Mouse (Mus musculus) lung, embryonic 14.5 days (tissue): ENCODE results near the gene Gm20479. TPM values are rescaled to one million over a fixed set of nuclear protein-coding genes. Genes with fewer than 3 reads are reported as not detected.
A peak's percentile ranks its signal among the peaks of the same experiment; 100 is the strongest.

ENCODE experiments used
- ATAC-seq: fragments of 200-750 bp; cut with Nextera tagmentation; 2 replicates; pipeline ENCODE4 v1.8.0; 2017; ENCODE audit warnings: mild to moderate bottlenecking, moderate TSS enrichment, moderate library complexity; ENCODE audit not compliant: insufficient read depth
- DNase-seq: peaks from one replicate; pipeline ENCODE4 v3.0.0-alpha.2; 2015
- H3K27ac ChIP-seq: fragments of 300-500 bp; sonication (generic); 2 replicates; pipeline ENCODE4 v1.5.1; 2014; ENCODE audit warnings: low read depth, mild to moderate bottlenecking, moderate library complexity
- H3K27me3 ChIP-seq: fragments of 300-500 bp; sonication (generic); 2 replicates; pipeline ENCODE4 v1.6.1; 2014; ENCODE audit warnings: low read length, control low read depth; ENCODE audit not compliant: insufficient read depth
- H3K36me3 ChIP-seq: fragments of 300-500 bp; sonication (generic); 2 replicates; pipeline ENCODE4 v1.6.1; 2014; ENCODE audit warnings: control low read depth; ENCODE audit not compliant: insufficient read depth
- H3K4me1 ChIP-seq: fragments of 300-500 bp; sonication (generic); 2 replicates; pipeline ENCODE4 v1.6.1; 2014; ENCODE audit warnings: antibody characterized with exemption, control low read depth; ENCODE audit not compliant: insufficient read depth
- H3K4me2 ChIP-seq: fragments of 300-500 bp; sonication (generic); 2 replicates; pipeline ENCODE4 v1.6.1; 2014; ENCODE audit warnings: mild to moderate bottlenecking
- H3K4me3 ChIP-seq: fragments of 300-500 bp; sonication (generic); 2 replicates; pipeline ENCODE4 v1.5.1; 2014; ENCODE audit warnings: low read depth, low read length
- H3K9ac ChIP-seq: fragments of 300-500 bp; sonication (generic); 2 replicates; pipeline ENCODE4 v1.6.1; 2014
- H3K9me3 ChIP-seq: fragments of 300-500 bp; sonication (generic); 2 replicates; pipeline ENCODE4 v1.6.1; 2016; ENCODE audit warnings: low read depth, low read length, control low read depth
- CTCF ChIP-seq: IDR thresholded peaks from 2 replicates; pipeline ENCODE4 v1.5.1; 2016; ENCODE audit warnings: antibody characterized with exemption, low read depth
- WGBS: fragments of 180-500 bp; shearing (Covaris S2); extraction: QIAGEN DNeasy Blood & Tissue Kit; methylation state at CpG from one replicate; pipeline ENCODE4 v1.1.7; 2014; 5-methylcytosine and 5-hydroxymethylcytosine counted together
- polyA plus RNA-seq: library from polyadenylated mRNA; unstranded; fragments of >200 nt; fragmentation: Nextera tagmentation; extraction: Ambion mirVana; gene quantifications from 2 replicates; pipeline ENCODE4 v1.2.1, GENCODE M21; 2014

The Gm20479 gene
- polyA plus RNA-seq, 1 experiment from 2014 or later = 1.6 TPM

DNA sequence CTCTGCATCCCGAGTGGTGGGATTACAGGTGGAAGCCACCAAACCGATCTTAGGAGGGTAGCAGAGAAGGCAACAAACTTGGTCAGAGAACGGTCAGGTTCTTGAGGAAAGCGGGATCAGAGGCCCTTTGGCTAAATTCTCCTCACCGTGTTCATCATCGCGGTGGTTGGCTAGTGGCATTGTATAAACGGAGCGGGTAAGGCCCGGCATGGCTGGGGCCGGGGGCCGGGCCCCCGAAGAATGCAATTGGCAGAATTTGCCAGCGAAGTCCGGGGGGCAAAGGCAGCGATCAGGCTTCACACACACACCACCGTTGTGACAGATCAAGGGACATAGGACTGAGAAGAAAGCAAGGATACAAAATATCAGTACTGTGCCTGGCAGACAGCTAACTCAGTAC lies 27.2 kb downstream of the Gm20479 start:
- ATAC-seq (no peak), DNase-seq (no peak)
- Histone ChIP-seq H3K4me3 (peak overlapping the region; percentile 66), H3K27me3 (peaks cover 67% of the 10 kb centered on the region), H3K27ac (no peak overlapping the region; the same call in 1 of the 2 replicates), H3K9ac (no peak overlapping the region), H3K9me3 (no peaks in the 10 kb centered on the region), H3K4me2 (peak overlapping the region; percentile 93), H3K36me3 (peaks cover 13% of the 10 kb centered on the region; the same call in 1 of the 2 replicates), H3K4me1 (peaks cover 20% of the 10 kb centered on the region; the same call in 1 of the 2 replicates)
- 27% methylated on average over 17 of the region's 17 CpGs for WGBS
- no peak for TF ChIP-seq CTCF

DNA sequence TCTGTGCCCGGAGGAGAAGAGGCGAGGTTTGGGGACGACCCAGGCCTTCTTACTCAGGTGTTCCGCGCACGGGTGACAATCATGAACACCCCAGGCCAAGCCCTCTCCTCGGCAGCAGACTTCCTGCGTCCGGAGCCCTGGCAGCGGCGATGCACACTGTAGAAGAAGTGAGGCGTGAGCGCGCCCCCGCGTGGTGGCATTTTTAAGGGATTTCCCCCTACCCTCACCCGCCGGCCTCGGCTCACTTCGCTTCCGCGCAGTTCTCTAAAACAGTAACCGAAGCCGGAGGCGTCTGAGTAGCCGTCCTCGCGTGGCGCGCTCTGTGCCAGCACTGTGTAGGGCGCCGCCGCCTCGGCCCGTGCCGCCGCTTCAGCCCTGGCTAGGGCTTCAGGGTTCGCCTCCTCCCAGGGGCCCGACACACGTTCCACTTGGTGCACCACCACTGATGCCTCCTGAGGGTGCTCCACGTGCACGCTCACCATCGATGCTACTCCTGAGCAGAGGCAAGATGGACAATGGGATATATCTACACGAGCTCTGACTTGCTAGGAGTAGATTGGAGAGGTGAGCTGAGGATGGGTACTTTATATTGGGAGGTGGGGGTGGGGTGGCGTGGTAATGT lies 27.8 kb downstream of the Gm20479 start:
- H3K4me1 ChIP-seq = peaks cover 20% of the 10 kb centered on the region; the same call in 1 of the 2 replicates
- 5% methylated on average over 45 of the region's 45 CpGs for WGBS

DNA sequence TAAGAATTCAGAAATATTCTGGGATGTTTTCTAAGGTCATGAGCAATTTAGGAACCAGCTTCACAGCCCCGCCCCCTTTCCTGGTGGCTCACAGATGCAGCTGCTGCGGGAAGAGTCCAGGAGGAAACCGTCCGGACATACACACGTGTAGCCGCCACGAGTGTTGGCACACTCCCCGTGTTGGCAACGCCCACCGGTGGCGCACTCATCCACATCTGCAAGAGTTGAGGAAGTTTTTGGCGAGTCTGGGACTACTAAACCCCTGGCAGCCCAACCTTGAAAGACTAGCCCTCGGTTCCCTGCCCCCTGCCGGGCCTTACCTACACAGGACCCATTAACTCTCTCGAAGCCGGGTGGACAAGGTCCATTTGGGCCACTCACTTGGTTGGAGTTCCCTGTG lies 28.6 kb downstream of the Gm20479 start:
- H3K36me3 ChIP-seq = peaks cover 22% of the 10 kb centered on the region; the same call in 1 of the 2 replicates
- TF ChIP-seq CTCF = no peak
- H3K4me3 ChIP-seq = no peak overlapping the region
- no peak overlapping the region for H3K4me2 ChIP-seq
- H3K9ac ChIP-seq = no peak overlapping the region
- 28% methylated on average over 16 of the region's 16 CpGs for WGBS
- H3K27ac ChIP-seq = no peak overlapping the region
- H3K4me1 ChIP-seq = peaks cover 20% of the 10 kb centered on the region; the same call in 1 of the 2 replicates
- DNase-seq = no peak
- ATAC-seq = no peak
- peaks cover 53% of the 10 kb centered on the region for H3K27me3 ChIP-seq
- no peaks in the 10 kb centered on the region for H3K9me3 ChIP-seq

More for the DNA sequence above, 27.8 kb downstream of the Gm20479 start:
- DNase-seq (peak; percentile 96), ATAC-seq (0 out of 2 replicates have a peak, but pooled peaks have one; percentile 5)
- peak overlapping the region; percentile 26 for H3K4me3 ChIP-seq
- no peak overlapping the region for H3K27ac ChIP-seq
- H3K9ac ChIP-seq = no peak overlapping the region
- peak overlapping the region; percentile 93 for H3K4me2 ChIP-seq
- no peaks in the 10 kb centered on the region for H3K9me3 ChIP-seq
- H3K27me3 ChIP-seq = peaks cover 61% of the 10 kb centered on the region
- peak; percentile 81 for TF ChIP-seq CTCF
- H3K36me3 ChIP-seq = peaks cover 18% of the 10 kb centered on the region; the same call in 1 of the 2 replicates

DNA sequence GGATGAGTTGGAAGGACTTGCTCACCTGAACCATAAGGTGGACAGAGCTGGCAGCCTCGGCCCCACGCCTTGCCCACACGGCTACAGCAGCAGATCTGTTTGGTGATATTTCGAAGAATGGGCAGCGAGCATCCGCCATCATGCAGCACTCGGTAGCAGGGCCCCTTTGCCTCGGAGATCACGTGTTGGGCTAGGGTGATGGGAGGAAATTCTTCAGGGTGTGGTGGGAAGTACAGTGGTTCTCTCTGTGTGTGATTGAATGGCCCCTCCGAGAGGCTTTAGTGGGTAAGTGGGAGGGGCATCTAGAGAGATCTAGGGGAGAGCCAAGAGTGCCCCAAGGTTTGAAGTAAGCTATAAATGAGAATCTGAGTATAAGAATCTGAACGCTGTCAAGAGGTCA lies 29.1 kb downstream of the Gm20479 start:
- H3K27me3 ChIP-seq = peaks cover 51% of the 10 kb centered on the region
- H3K9me3 ChIP-seq = no peaks in the 10 kb centered on the region
- no peak overlapping the region for H3K4me3 ChIP-seq
- H3K36me3 ChIP-seq = peaks cover 22% of the 10 kb centered on the region; the same call in 1 of the 2 replicates
- ATAC-seq (no peak), DNase-seq (no peak)
- no peak overlapping the region for H3K4me2 ChIP-seq
- TF ChIP-seq CTCF = no peak
- no peak overlapping the region for H3K9ac ChIP-seq
- no peak overlapping the region for H3K27ac ChIP-seq
- H3K4me1 ChIP-seq = peaks cover 20% of the 10 kb centered on the region; the same call in 1 of the 2 replicates
- 77% methylated on average over 11 of the region's 11 CpGs for WGBS

DNA sequence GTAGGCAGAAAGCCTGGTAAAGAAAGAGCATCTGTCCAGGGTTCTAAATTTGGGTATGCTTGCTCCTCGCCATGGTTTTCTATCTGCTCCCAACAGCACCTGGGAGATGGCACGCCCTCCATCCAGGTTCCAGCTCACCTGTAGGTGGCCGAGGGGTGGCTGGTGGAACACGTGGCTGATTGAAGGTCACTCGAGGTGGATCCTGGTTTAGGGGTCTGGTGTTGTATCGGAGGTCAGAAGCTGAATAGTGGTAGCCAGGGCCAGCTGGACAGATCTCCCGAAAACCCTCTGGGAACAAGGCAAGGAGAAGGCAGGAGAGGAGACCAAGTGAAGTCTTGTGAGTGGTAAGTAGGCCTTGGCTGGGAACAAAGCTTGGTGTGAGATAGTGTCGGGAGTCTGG lies 29.7 kb downstream of the Gm20479 start:
- Histone ChIP-seq H3K9me3 (no peaks in the 10 kb centered on the region), H3K4me1 (peaks cover 20% of the 10 kb centered on the region; the same call in 1 of the 2 replicates), H3K27me3 (peaks cover 44% of the 10 kb centered on the region), H3K27ac (no peak overlapping the region), H3K36me3 (peaks cover 23% of the 10 kb centered on the region; the same call in 1 of the 2 replicates), H3K9ac (no peak overlapping the region), H3K4me3 (no peak overlapping the region), H3K4me2 (no peak overlapping the region)
- DNase-seq = no peak
- no peak for TF ChIP-seq CTCF
- ATAC-seq = no peak
- WGBS = 92% methylated on average over 8 of the region's 8 CpGs

DNA sequence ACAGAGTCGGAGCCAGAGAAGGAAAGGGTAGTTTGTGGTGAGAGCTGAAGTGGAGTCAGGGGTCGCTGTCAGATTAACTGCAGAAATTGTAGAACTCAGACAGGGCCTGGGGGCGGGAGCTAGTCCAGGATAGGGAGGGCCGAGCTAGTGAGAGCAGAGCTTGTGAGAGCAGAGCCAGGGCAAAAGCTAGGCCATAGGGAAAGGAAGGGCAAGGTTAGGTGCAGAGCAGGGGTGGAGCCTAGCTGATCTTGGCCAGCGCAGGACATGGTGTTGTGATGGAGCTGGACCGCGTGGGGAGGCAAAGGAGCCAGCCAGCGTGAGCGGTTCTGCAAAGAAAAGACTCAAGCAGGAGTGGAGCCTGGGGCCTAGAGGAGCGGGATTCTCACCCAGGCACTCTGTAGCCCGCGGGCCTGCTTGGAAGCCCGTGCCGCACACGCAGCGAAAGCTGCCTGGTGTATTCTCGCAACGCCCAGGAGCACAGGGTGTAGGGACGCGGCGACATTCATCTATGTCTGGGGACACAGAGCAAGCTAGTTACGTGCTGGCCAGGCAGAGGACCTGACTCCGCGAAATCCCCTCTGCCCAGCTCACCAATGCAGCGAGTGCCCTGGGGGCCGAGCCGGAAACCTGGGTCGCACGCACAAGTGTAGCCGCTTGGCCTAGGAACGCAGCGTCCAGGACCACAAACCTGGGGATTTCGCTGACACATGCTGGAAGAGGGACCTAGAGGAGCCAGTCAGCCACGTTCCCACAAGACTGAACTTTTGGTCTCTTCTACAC lies 30.9 kb downstream of the Gm20479 start:
- Histone ChIP-seq H3K9me3 (no peaks in the 10 kb centered on the region), H3K4me2 (peak overlapping the region; percentile 57), H3K4me3 (peak overlapping the region; percentile 23; the same call in 1 of the 2 replicates), H3K4me1 (peaks cover 20% of the 10 kb centered on the region; the same call in 1 of the 2 replicates), H3K27me3 (peaks cover 36% of the 10 kb centered on the region), H3K36me3 (peaks cover 32% of the 10 kb centered on the region; the same call in 1 of the 2 replicates), H3K9ac (peak overlapping the region; percentile 28; the same call in 1 of the 2 replicates), H3K27ac (peak overlapping the region; percentile 55; the same call in 1 of the 2 replicates)
- ATAC-seq (peak; percentile 13; the same call in 1 of the 2 replicates), DNase-seq (no peak)
- no peak for TF ChIP-seq CTCF
- 43% methylated on average over 34 of the region's 34 CpGs for WGBS
